Mouse (Mus musculus) MEL (cell line): ENCODE measurements around the gene Fbf1. TPM values are rescaled to one million over a fixed set of nuclear protein-coding genes. Genes with fewer than 3 reads are reported as not detected.

Experiments used
- DNase-seq: peaks from one replicate; pipeline ENCODE4 v3.0.0; 2011; ENCODE audit warnings: low read depth, low spot score
- H3K27ac ChIP-seq: 2 replicates; pipeline ENCODE4 v1.5.1; 2012; ENCODE audit warnings: low read depth, mild to moderate bottlenecking, control low read depth, low read length, moderate library complexity; ENCODE audit not compliant: control insufficient read depth
- H3K27me3 ChIP-seq, 2 experiments: fragments of 150-350 bp in 1 of 2; sonication (generic) in 1 of 2; 2 replicates each; pipeline ENCODE4 v1.6.1; 2012; ENCODE audit warnings: low read length in 2 of 2, mild to moderate bottlenecking in 2 of 2, improper control_type of control experiment in 1 of 2, moderate library complexity in 1 of 2; ENCODE audit not compliant: insufficient read depth in 2 of 2, control insufficient read depth in 1 of 2
- H3K36me3 ChIP-seq, 2 experiments: 2 replicates each; pipeline ENCODE4 v1.6.1; 2012 to 2014; ENCODE audit warnings: low read length in 2 of 2, improper control_type of control experiment in 1 of 2, inconsistent platforms in 1 of 2, mild to moderate bottlenecking in 1 of 2; ENCODE audit not compliant: insufficient read depth in 2 of 2, control insufficient read depth in 1 of 2
- H3K4me1 ChIP-seq, 2 experiments: fragments of 150-350 bp in 1 of 2; sonication (generic) in 1 of 2; 2 replicates each; pipeline ENCODE4 v1.6.1; 2012; ENCODE audit warnings: low read length in 2 of 2, improper control_type of control experiment in 1 of 2, mild to moderate bottlenecking in 1 of 2; ENCODE audit not compliant: insufficient read depth in 2 of 2, control insufficient read depth in 1 of 2
- H3K4me3 ChIP-seq, 2 experiments: fragments of 150-350 bp in 1 of 2; sonication (generic) in 1 of 2; 2 replicates each; pipeline ENCODE4 v1.5.1; 2012; ENCODE audit warnings: low read depth in 2 of 2, low read length in 2 of 2, mild to moderate bottlenecking in 2 of 2, moderate library complexity in 2 of 2, control low read depth in 1 of 2, improper control_type of control experiment in 1 of 2; ENCODE audit not compliant: control insufficient read depth in 1 of 2, insufficient read depth in 1 of 2
- H3K79me2 ChIP-seq: 2 replicates; pipeline ENCODE4 v1.6.1; 2012; ENCODE audit warnings: mild to moderate bottlenecking, low read length, moderate library complexity; ENCODE audit not compliant: control insufficient read depth, poor library complexity, insufficient read depth
- H3K9ac ChIP-seq: 2 replicates; pipeline ENCODE4 v1.6.1; 2012; ENCODE audit warnings: low read depth, mild to moderate bottlenecking, control low read depth, low read length, moderate library complexity; ENCODE audit not compliant: control insufficient read depth, poor library complexity, severe bottlenecking
- H3K9me3 ChIP-seq: fragments of 150-350 bp; sonication (generic); replicated peaks from 2 replicates; pipeline ENCODE4 v1.6.1; 2012; ENCODE audit warnings: mild to moderate bottlenecking, low read length, improper control_type of control experiment, moderate library complexity; ENCODE audit not compliant: insufficient read depth
- CHD1 ChIP-seq: IDR thresholded peaks from 2 replicates; pipeline ENCODE4 v1.6.1; 2012; ENCODE audit warnings: low read depth, mild to moderate bottlenecking, inconsistent platforms, low read length, improper control_type of control experiment
- CHD2 ChIP-seq: IDR thresholded peaks from 2 replicates; pipeline ENCODE4 v1.6.1; 2011; ENCODE audit warnings: low read length, improper control_type of control experiment
- CTCF ChIP-seq, 3 experiments: IDR thresholded peaks in 2 of 3; conservative IDR thresholded peaks in 1 of 3; 2 replicates each; pipeline ENCODE4 v1.5.1; 2011 to 2012; ENCODE audit warnings: low read length in 3 of 3, low read depth in 2 of 3, mild to moderate bottlenecking in 2 of 3, improper control_type of control experiment in 1 of 3, inconsistent platforms in 1 of 3, mixed read lengths in 1 of 3, moderate library complexity in 1 of 3; ENCODE audit not compliant: control insufficient read depth in 1 of 3, insufficient read depth in 1 of 3, poor library complexity in 1 of 3, severe bottlenecking in 1 of 3
- E2F4 ChIP-seq: IDR thresholded peaks from 2 replicates; pipeline ENCODE4 v1.6.1; 2011; ENCODE audit warnings: low read depth, low read length, improper control_type of control experiment, borderline replicate concordance
- EP300 ChIP-seq, 2 experiments: IDR thresholded peaks; 2 replicates each; pipeline ENCODE4 v1.6.1; 2011; ENCODE audit warnings: improper control_type of control experiment in 2 of 2, low read length in 2 of 2, low read depth in 1 of 2, mild to moderate bottlenecking in 1 of 2
- HCFC1 ChIP-seq: IDR thresholded peaks from 2 replicates; pipeline ENCODE4 v1.6.1; 2012; ENCODE audit warnings: low read depth, mild to moderate bottlenecking, inconsistent platforms, low read length, improper control_type of control experiment, moderate library complexity
- MAZ ChIP-seq: IDR thresholded peaks from 2 replicates; pipeline ENCODE4 v1.6.1; 2012; ENCODE audit warnings: low read depth, mild to moderate bottlenecking, inconsistent platforms, low read length, improper control_type of control experiment
- MEF2A ChIP-seq: IDR thresholded peaks from 2 replicates; pipeline ENCODE4 v1.6.1; 2014; ENCODE audit warnings: low read depth, mild to moderate bottlenecking, inconsistent platforms, low read length, improper control_type of control experiment; ENCODE audit not compliant: poor library complexity, insufficient replicate concordance, severe bottlenecking; ENCODE audit errors: extremely low read depth
- MXI1 ChIP-seq: IDR thresholded peaks from 2 replicates; pipeline ENCODE4 v1.6.1; 2011; ENCODE audit warnings: mild to moderate bottlenecking, low read depth, low read length, improper control_type of control experiment
- NRF1 ChIP-seq: IDR thresholded peaks from 2 replicates; pipeline ENCODE4 v1.6.1; 2014; ENCODE audit warnings: low read depth, mild to moderate bottlenecking, inconsistent platforms, low read length, improper control_type of control experiment, moderate library complexity; ENCODE audit not compliant: poor library complexity, insufficient read depth, severe bottlenecking
- POLR2AphosphoS2 ChIP-seq: IDR thresholded peaks from 2 replicates; pipeline ENCODE4 v1.6.1; 2011; ENCODE audit warnings: low read length, improper control_type of control experiment
- POLR2AphosphoS5 ChIP-seq: IDR thresholded peaks from 2 replicates; pipeline ENCODE4 v1.6.1; 2012; ENCODE audit warnings: low read depth, borderline replicate concordance, mild to moderate bottlenecking, inconsistent platforms, low read length, moderate library complexity, mixed read lengths
- RAD21 ChIP-seq: IDR thresholded peaks from 2 replicates; pipeline ENCODE4 v1.6.1; 2011; ENCODE audit warnings: mild to moderate bottlenecking, low read depth, low read length, improper control_type of control experiment
- SMC3 ChIP-seq: IDR thresholded peaks from 2 replicates; pipeline ENCODE4 v1.6.1; 2011; ENCODE audit warnings: low read depth, low read length, improper control_type of control experiment
- TCF12 ChIP-seq: IDR thresholded peaks from 2 replicates; pipeline ENCODE4 v1.6.1; 2014; ENCODE audit warnings: low read depth, mild to moderate bottlenecking, inconsistent platforms, low read length, improper control_type of control experiment, moderate library complexity
- USF2 ChIP-seq, 2 experiments: IDR thresholded peaks; 2 replicates each; pipeline ENCODE4 v1.6.1; 2011 to 2012; ENCODE audit warnings: improper control_type of control experiment in 2 of 2, low read length in 2 of 2, borderline replicate concordance in 1 of 2, inconsistent platforms in 1 of 2, low read depth in 1 of 2, mild to moderate bottlenecking in 1 of 2; ENCODE audit not compliant: insufficient read depth in 1 of 2
- ZKSCAN1 ChIP-seq: IDR thresholded peaks from 2 replicates; pipeline ENCODE4 v1.6.1; 2012; ENCODE audit warnings: low read depth, mild to moderate bottlenecking, inconsistent platforms, low read length, improper control_type of control experiment, moderate library complexity
- polyA plus RNA-seq, 2 experiments: library from polyadenylated mRNA; stranded (reverse) in 1 of 2; unstranded in 1 of 2; fragments of >175 nt in 1 of 2; fragments of >200 nt in 1 of 2; gene quantifications; 2 replicates each; pipeline versions ENCODE4 v1.2.1 to v1.2.4; 2012; ENCODE audit warnings: low replicate concordance in 2 of 2, low read depth in 1 of 2; ENCODE audit not compliant: insufficient read length in 2 of 2, insufficient read depth in 1 of 2, missing spikeins in 1 of 2
- total RNA-seq: library from RNA; depleted of rRNA; stranded (reverse); fragments of 300-350 nt; gene quantifications from 2 replicates; pipeline ENCODE4 v1.2.3, GENCODE M21; 2012

Gene Fbf1
- total and polyA plus RNA-seq, 3 experiments, result 29.2 to 32.5 TPM; not detected in 1

GRCm38 (mm10) chr11:116212847-116213246 is 44.9 kb upstream of the Fbf1 start:
- Histone ChIP-seq H3K27me3 (no peaks in the 10 kb centered on the region), H3K27ac (no peak overlapping the region), H3K4me3 (no peak overlapping the region), H3K79me2 (no peaks in the 10 kb centered on the region), H3K9ac (no peak overlapping the region), H3K36me3 (no peaks in the 10 kb centered on the region), H3K4me1 (no peaks in the 10 kb centered on the region), H3K9me3 (no peaks in the 10 kb centered on the region)
- DNase-seq, result no peak
- no peak for TF ChIP-seq HCFC1
- no peak for TF ChIP-seq RAD21
- no peak for TF ChIP-seq SMC3
- no peak for TF ChIP-seq ZKSCAN1
- TF ChIP-seq USF2 (IDR thresholded peaks at IDR 0.05; ENCODE audit: borderline replicate concordance in 1 of 2, insufficient read depth in 1 of 2, low read depth in 1 of 2, low read length in 2 of 2), result no peak

GRCm38 (mm10) chr11:116210696-116211095 is 42.7 kb upstream of the Fbf1 start:
- H3K9ac ChIP-seq, result no peak overlapping the region
- H3K27me3 ChIP-seq, result no peaks in the 10 kb centered on the region
- peaks cover 0 to 3% of the 10 kb centered on the region in 2 experiments; a peak in 1 of 4 replicates for H3K4me1 ChIP-seq
- no peak for TF ChIP-seq MEF2A
- TF ChIP-seq SMC3, result no peak
- TF ChIP-seq TCF12, result no peak
- no peak for TF ChIP-seq NRF1
- no peak for TF ChIP-seq CHD1
- TF ChIP-seq E2F4, result no peak
- TF ChIP-seq, all 39 proteins: peak for 0
- Histone ChIP-seq H3K27ac (no peak overlapping the region), H3K79me2 (no peaks in the 10 kb centered on the region), H3K9me3 (no peaks in the 10 kb centered on the region), H3K36me3 (no peaks in the 10 kb centered on the region), H3K4me3 (no peak overlapping the region)
- DNase-seq, result no peak

GRCm38 (mm10) chr11:116209257-116209656 is 41.3 kb upstream of the Fbf1 start:
- Histone ChIP-seq H3K27ac (no peak overlapping the region), H3K9ac (no peak overlapping the region), H3K79me2 (no peaks in the 10 kb centered on the region), H3K4me1 (peaks cover 0 to 3% of the 10 kb centered on the region in 2 experiments; a peak in 1 of 4 replicates), H3K36me3 (no peaks in the 10 kb centered on the region), H3K9me3 (no peaks in the 10 kb centered on the region), H3K4me3 (no peak overlapping the region), H3K27me3 (no peaks in the 10 kb centered on the region)
- TF ChIP-seq ZKSCAN1 (no peak), RAD21 (no peak), MXI1 (no peak), CHD2 (no peak), EP300 (IDR thresholded peaks at IDR 0.05; ENCODE audit: low read depth in 1 of 2, low read length in 2 of 2) (no peak), POLR2AphosphoS5 (no peak), MAZ (no peak), CTCF (IDR thresholded peaks at IDR 0.05 in 2 of 3, conservative IDR thresholded peaks at IDR 0.05 in 1 of 3; ENCODE audit: control insufficient read depth in 1 of 3, insufficient read depth in 1 of 3, low read depth in 2 of 3, low read length in 3 of 3, poor library complexity in 1 of 3, severe bottlenecking in 1 of 3) (no peak), USF2 (IDR thresholded peaks at IDR 0.05; ENCODE audit: borderline replicate concordance in 1 of 2, insufficient read depth in 1 of 2, low read depth in 1 of 2, low read length in 2 of 2) (no peak), POLR2AphosphoS2 (no peak)
- no peak for DNase-seq
